ENCODE assay signal across 9 mouse cellular contexts in the genomic region with DNA sequence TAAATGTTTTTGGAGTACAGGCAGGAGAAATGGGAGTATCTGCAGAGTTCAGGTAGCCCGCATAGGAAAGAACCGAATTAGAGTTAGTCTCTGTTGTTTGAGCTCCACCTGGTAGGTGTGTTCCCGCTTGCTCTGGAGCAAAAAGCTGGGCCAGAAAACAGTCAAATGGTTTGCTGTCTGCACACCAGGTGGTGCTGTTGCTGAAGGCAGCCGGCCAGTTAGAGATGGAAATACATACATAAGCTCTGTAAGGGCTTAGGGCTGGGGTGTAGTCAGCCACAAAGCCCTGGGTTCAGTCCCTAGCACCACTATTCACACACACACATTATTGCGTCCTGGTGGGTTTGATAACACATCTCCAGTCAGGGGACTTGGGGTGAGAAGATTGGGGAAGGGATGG. TPM values are rescaled to one million over a fixed set of nuclear protein-coding genes. Genes with fewer than 3 reads are reported as not detected.
DNase-seq lines count a peak whose midpoint lies in the region; ATAC-seq and TF ChIP-seq lines count a peak whose summit lies in the region.
"Had no signal": no experiment of that assay in that cellular context is flagged by ENCODE, and none has a peak within 500 bp of the region (broad histone marks: within the 10 kb centered on the region; RNA-seq: fewer than 3 reads in every experiment).

No protein-coding gene starts in this region.

- ATAC-seq in lung, postnatal 0 days: no peak
- no peak for ATAC-seq in forebrain, embryonic 13.5 days

- H3K27me3 ChIP-seq in lung, postnatal 0 days (replicated peaks; ENCODE audit: insufficient read depth, low read length): no peaks in the 10 kb centered on the region
- H3K27me3 ChIP-seq in forebrain, embryonic 13.5 days: no peaks in the 10 kb centered on the region

- no peak overlapping the region for H3K4me3 ChIP-seq in lung, postnatal 0 days (ENCODE audit: low read depth, low read length)
- no peak overlapping the region for H3K4me3 ChIP-seq in forebrain, embryonic 13.5 days

- peak; percentile 69 for TF ChIP-seq CTCF in lung, postnatal 0 days (IDR thresholded peaks at IDR 0.05)

- peaks cover 40% of the 10 kb centered on the region for H3K36me3 ChIP-seq in lung, postnatal 0 days (ENCODE audit: insufficient read depth, low read length)
- peaks cover 96% of the 10 kb centered on the region for H3K36me3 ChIP-seq in forebrain, embryonic 13.5 days (ENCODE audit: poor library complexity, severe bottlenecking)

- no peaks in the 10 kb centered on the region for H3K4me1 ChIP-seq in lung, postnatal 0 days (ENCODE audit: insufficient read depth, low read depth, low read length)
- H3K4me1 ChIP-seq in forebrain, embryonic 13.5 days: no peaks in the 10 kb centered on the region

- no peak overlapping the region for H3K4me2 ChIP-seq in lung, postnatal 0 days (replicated peaks; ENCODE audit: low read depth, low read length)
- no peak overlapping the region for H3K4me2 ChIP-seq in forebrain, embryonic 13.5 days

- no peak for TF ChIP-seq EP300 in lung, postnatal 0 days (IDR thresholded peaks at IDR 0.05)

- H3K9ac ChIP-seq in lung, postnatal 0 days (replicated peaks; ENCODE audit: low read depth): no peak overlapping the region
- H3K9ac ChIP-seq in forebrain, embryonic 13.5 days: no peak overlapping the region

- 67% methylated on average over 5 of the region's 5 CpGs for WGBS in lung, postnatal 0 days
- WGBS in forebrain, embryonic 13.5 days: 75% methylated on average over 5 of the region's 5 CpGs

- H3K9me3 ChIP-seq in lung, postnatal 0 days (ENCODE audit: low read length): no peaks in the 10 kb centered on the region
- no peaks in the 10 kb centered on the region for H3K9me3 ChIP-seq in forebrain, embryonic 13.5 days (replicated peaks)

- no peak overlapping the region for H3K27ac ChIP-seq in lung, postnatal 0 days (ENCODE audit: low read length)
- H3K27ac ChIP-seq in forebrain, embryonic 13.5 days: no peak overlapping the region
- H3K27ac ChIP-seq: macrophage had no signal

- peak; percentile 42 for DNase-seq in adrenal gland, adult 2 months
- no peak for DNase-seq in adrenal gland, adult 8-10 months
- peak; percentile 36 for DNase-seq in layer of hippocampus, adult 11-12 months (ENCODE audit: low spot score)
- no peak for DNase-seq in layer of hippocampus, postnatal 14 days (ENCODE audit: low spot score in 2 of 2)
- peak; percentile 75 for DNase-seq in MN1 (ENCODE audit: low spot score)
- peak; percentile 72 for DNase-seq in cerebellum, postnatal 14 days
- DNase-seq in lung, postnatal 0 days (ENCODE audit: low spot score): peak; percentile 62

RNA-seq across cellular contexts. Expression of gene Gm28043, which starts 21.4 kb away (rescaled TPM):
- 1 to 10 TPM; 1.8 to 2.4 TPM for total RNA-seq in adrenal gland, adult 2 months (2021)
- polyA plus RNA-seq in adrenal gland, adult 2 months (2012; rRNA removed): 0.16 and 0.26 TPM in 2 replicates
- total RNA-seq in adrenal gland, adult 8-10 months (2022): 1 to 10 TPM; 3.1 to 8.1 (median 5.0) TPM
- 1 to 10 TPM; 3.3 to 5.2 TPM for total RNA-seq in layer of hippocampus, postnatal 14 days (2021)
- polyA plus RNA-seq in lung, postnatal 0 days (2015; fragmentation: Nextera tagmentation; extraction: Ambion mirVana): 0.99 and 1.6 TPM in 2 replicates
- 3.7 and 4.0 TPM in 2 replicates for polyA plus RNA-seq in forebrain, embryonic 13.5 days (2015; fragmentation: Nextera tagmentation; extraction: Ambion mirVana)

RNA-seq across cellular contexts. Expression of gene Rnf8, which starts 21.5 kb away (rescaled TPM):
- total RNA-seq in adrenal gland, adult 2 months (2021): 10 to 100 TPM; 31.2 to 54.3 TPM
- 22.7 and 35.0 TPM in 2 replicates for polyA plus RNA-seq in adrenal gland, adult 2 months (2012; rRNA removed)
- 10 to 100 TPM; 49.0 to 66.1 (median 57.1) TPM for total RNA-seq in adrenal gland, adult 8-10 months (2022)
- 10 to 100 TPM; 39.2 to 46.7 TPM for total RNA-seq in layer of hippocampus, postnatal 14 days (2021)
- 43.3 and 43.7 TPM in 2 replicates for polyA plus RNA-seq in lung, postnatal 0 days (2015; fragmentation: Nextera tagmentation; extraction: Ambion mirVana)
- polyA plus RNA-seq in forebrain, embryonic 13.5 days (2015; fragmentation: Nextera tagmentation; extraction: Ambion mirVana): 104 and 108 TPM in 2 replicates

RNA-seq across cellular contexts. Expression of gene Cmtr1, which starts 24.3 kb away (rescaled TPM):
- 10 to 100 TPM; 82.5 to 89.1 TPM for total RNA-seq in adrenal gland, adult 2 months (2021)
- polyA plus RNA-seq in adrenal gland, adult 2 months (2012; rRNA removed): 18.5 and 24.8 TPM in 2 replicates
- 100 to 1,000 TPM; 108 to 175 (median 150) TPM for total RNA-seq in adrenal gland, adult 8-10 months (2022)
- 10 to 100 TPM; 78.9 to 93.8 TPM for total RNA-seq in layer of hippocampus, postnatal 14 days (2021)
- 79.6 and 82.3 TPM in 2 replicates for polyA plus RNA-seq in lung, postnatal 0 days (2015; fragmentation: Nextera tagmentation; extraction: Ambion mirVana)
- polyA plus RNA-seq in forebrain, embryonic 13.5 days (2015; fragmentation: Nextera tagmentation; extraction: Ambion mirVana): 135 and 153 TPM in 2 replicates

Comparison
In these comparisons a context has a peak if more than half of its experiments do, and no peak if none do; other contexts are left out.
1. DNase-seq: peak in adrenal gland, adult 2 months (single experiment), layer of hippocampus, adult 11-12 months (single experiment), MN1 (single experiment), cerebellum, postnatal 14 days (2 of 2) and lung, postnatal 0 days (single experiment); none in adrenal gland, adult 8-10 months (single experiment) and layer of hippocampus, postnatal 14 days (0 of 2).